Mouse (Mus musculus) limb, embryonic 15.5 days (tissue): ENCODE results near the gene Ric3. TPM values are rescaled to one million over a fixed set of nuclear protein-coding genes. Genes with fewer than 3 reads are reported as not detected.

Experiments
- ATAC-seq: fragments of 200-750 bp; cut with Nextera tagmentation; 2 replicates; pipeline ENCODE4 v1.8.0; 2017; ENCODE audit warnings: low read depth, moderate TSS enrichment; ENCODE audit not compliant: insufficient number of reproducible peaks, low FRiP score, low TSS enrichment
- H3K27ac ChIP-seq: fragments of 300-500 bp; sonication (generic); 2 replicates; pipeline ENCODE4 v1.5.1; 2015; ENCODE audit warnings: moderate library complexity, mild to moderate bottlenecking, inconsistent platforms
- H3K27me3 ChIP-seq: fragments of 300-500 bp; sonication (generic); 2 replicates; pipeline ENCODE4 v1.6.1; 2015; ENCODE audit warnings: inconsistent platforms
- H3K36me3 ChIP-seq: fragments of 300-500 bp; sonication (generic); 2 replicates; pipeline ENCODE4 v1.6.1; 2015; ENCODE audit warnings: inconsistent platforms
- H3K4me1 ChIP-seq: fragments of 300-500 bp; sonication (generic); 2 replicates; pipeline ENCODE4 v1.6.1; 2015; ENCODE audit warnings: inconsistent platforms
- H3K4me2 ChIP-seq: fragments of 300-500 bp; sonication (generic); 2 replicates; pipeline ENCODE4 v1.6.1; 2015; ENCODE audit warnings: mild to moderate bottlenecking, inconsistent platforms
- H3K4me3 ChIP-seq: fragments of 300-500 bp; sonication (generic); 2 replicates; pipeline ENCODE4 v1.5.1; 2015; ENCODE audit warnings: mild to moderate bottlenecking, inconsistent platforms
- H3K9ac ChIP-seq: fragments of 300-500 bp; sonication (generic); 2 replicates; pipeline ENCODE4 v1.6.1; 2015; ENCODE audit warnings: inconsistent platforms
- H3K9me3 ChIP-seq: fragments of 300-500 bp; sonication (generic); 2 replicates; pipeline ENCODE4 v1.6.1; 2016; ENCODE audit warnings: inconsistent platforms
- WGBS: fragments of 180-500 bp; shearing (Covaris S2); methylation state at CpG from one replicate; pipeline ENCODE4 v1.1.7; 2015; 5-methylcytosine and 5-hydroxymethylcytosine counted together
- polyA plus RNA-seq: library from polyadenylated mRNA; unstranded; fragments of >200 nt; fragmentation: Nextera tagmentation; extraction: Ambion mirVana; gene quantifications from 2 replicates; pipeline ENCODE4 v1.2.1, GENCODE M21; 2015

Ric3 gene
- polyA plus RNA-seq, 1 experiment from 2014 or later = 1.8 TPM

- H3K9me3 ChIP-seq = no peaks in the 10 kb centered on the region
- no peaks in the 10 kb centered on the region for H3K4me1 ChIP-seq
- H3K27me3 ChIP-seq = no peaks in the 10 kb centered on the region
- no peak overlapping the region for H3K4me2 ChIP-seq
- ATAC-seq = no peak
- H3K9ac ChIP-seq = no peak overlapping the region
- 42% methylated on average over 1 of the region's 1 CpGs for WGBS
- H3K36me3 ChIP-seq = no peaks in the 10 kb centered on the region
- no peak overlapping the region for H3K4me3 ChIP-seq
- no peak overlapping the region for H3K27ac ChIP-seq
Measured at GRCm38 (mm10) chr7:109038987-109039386, 44.1 kb downstream of the Ric3 start.

- H3K36me3 ChIP-seq = no peaks in the 10 kb centered on the region
- no peak overlapping the region for H3K9ac ChIP-seq
- ATAC-seq = no peak
- no peaks in the 10 kb centered on the region for H3K9me3 ChIP-seq
- no peak overlapping the region for H3K27ac ChIP-seq
- H3K4me2 ChIP-seq = no peak overlapping the region
- H3K4me1 ChIP-seq = no peaks in the 10 kb centered on the region
- no peaks in the 10 kb centered on the region for H3K27me3 ChIP-seq
- 77% methylated on average over 8 of the region's 8 CpGs for WGBS
- no peak overlapping the region for H3K4me3 ChIP-seq
Measured at GRCm38 (mm10) chr7:109038121-109038735, 44.9 kb downstream of the Ric3 start.

- H3K4me1 ChIP-seq = no peaks in the 10 kb centered on the region
- no peak overlapping the region for H3K9ac ChIP-seq
- H3K4me3 ChIP-seq = no peak overlapping the region
- no peak for ATAC-seq
- 79% methylated on average over 2 of the region's 2 CpGs for WGBS
- no peaks in the 10 kb centered on the region for H3K27me3 ChIP-seq
- H3K4me2 ChIP-seq = no peak overlapping the region
- H3K36me3 ChIP-seq = no peaks in the 10 kb centered on the region
- H3K27ac ChIP-seq = no peak overlapping the region
- no peaks in the 10 kb centered on the region for H3K9me3 ChIP-seq
Measured at GRCm38 (mm10) chr7:109032054-109032453, 51.1 kb downstream of the Ric3 start.

- Histone ChIP-seq H3K36me3 (no peaks in the 10 kb centered on the region), H3K9ac (no peak overlapping the region), H3K27ac (no peak overlapping the region), H3K27me3 (no peaks in the 10 kb centered on the region), H3K4me1 (no peaks in the 10 kb centered on the region), H3K4me2 (no peak overlapping the region), H3K9me3 (no peaks in the 10 kb centered on the region), H3K4me3 (no peak overlapping the region)
- WGBS = 81% methylated on average over 3 of the region's 3 CpGs
- ATAC-seq = no peak
Measured at GRCm38 (mm10) chr7:109031331-109031730, 51.8 kb downstream of the Ric3 start.

- no peak overlapping the region for H3K27ac ChIP-seq
- H3K4me2 ChIP-seq = no peak overlapping the region
- no peaks in the 10 kb centered on the region for H3K4me1 ChIP-seq
- H3K27me3 ChIP-seq = no peaks in the 10 kb centered on the region
- no peak overlapping the region for H3K9ac ChIP-seq
- ATAC-seq = no peak
- no peak overlapping the region for H3K4me3 ChIP-seq
- no peaks in the 10 kb centered on the region for H3K9me3 ChIP-seq
- no peaks in the 10 kb centered on the region for H3K36me3 ChIP-seq
- WGBS = 88% methylated on average over 6 of the region's 6 CpGs
Measured at GRCm38 (mm10) chr7:109029961-109030465, 53.1 kb downstream of the Ric3 start.

- WGBS = 29% methylated on average over 6 of the region's 6 CpGs
- no peak for ATAC-seq
Measured at GRCm38 (mm10) chr7:109028204-109028603, 54.9 kb downstream of the Ric3 start.

GRCm38 (mm10) chr7:109027721-109028120 is 55.4 kb downstream of the Ric3 start:
- no peak overlapping the region for H3K27ac ChIP-seq
- H3K4me1 ChIP-seq = no peaks in the 10 kb centered on the region
- H3K27me3 ChIP-seq = no peaks in the 10 kb centered on the region
- no peak overlapping the region for H3K4me3 ChIP-seq
- no peaks in the 10 kb centered on the region for H3K9me3 ChIP-seq
- ATAC-seq = no peak
- H3K36me3 ChIP-seq = no peaks in the 10 kb centered on the region
- no peak overlapping the region for H3K9ac ChIP-seq
- H3K4me2 ChIP-seq = no peak overlapping the region
- 94% methylated on average over 7 of the region's 7 CpGs for WGBS

More at GRCm38 (mm10) chr7:109028204-109028603, 54.9 kb downstream of the Ric3 start:
- Histone ChIP-seq H3K4me3 (no peak overlapping the region), H3K9ac (no peak overlapping the region), H3K27ac (no peak overlapping the region), H3K36me3 (no peaks in the 10 kb centered on the region), H3K27me3 (no peaks in the 10 kb centered on the region), H3K9me3 (no peaks in the 10 kb centered on the region), H3K4me2 (no peak overlapping the region), H3K4me1 (no peaks in the 10 kb centered on the region)

- 76% methylated on average over 9 of the region's 9 CpGs for WGBS
- no peaks in the 10 kb centered on the region for H3K36me3 ChIP-seq
- ATAC-seq = no peak
- H3K9me3 ChIP-seq = no peaks in the 10 kb centered on the region
- H3K4me2 ChIP-seq = no peak overlapping the region
- H3K27ac ChIP-seq = no peak overlapping the region
- H3K4me3 ChIP-seq = no peak overlapping the region
- no peak overlapping the region for H3K9ac ChIP-seq
- H3K27me3 ChIP-seq = no peaks in the 10 kb centered on the region
- H3K4me1 ChIP-seq = no peaks in the 10 kb centered on the region
Measured at GRCm38 (mm10) chr7:109026976-109027375, 56.2 kb downstream of the Ric3 start.

- Histone ChIP-seq H3K4me1 (no peaks in the 10 kb centered on the region), H3K4me3 (no peak overlapping the region), H3K9ac (no peak overlapping the region), H3K36me3 (no peaks in the 10 kb centered on the region), H3K9me3 (no peaks in the 10 kb centered on the region), H3K27me3 (no peaks in the 10 kb centered on the region), H3K27ac (no peak overlapping the region), H3K4me2 (no peak overlapping the region)
- no peak for ATAC-seq
- WGBS = 85% methylated on average over 7 of the region's 7 CpGs
Measured at GRCm38 (mm10) chr7:109025743-109026142, 57.4 kb downstream of the Ric3 start.

- Histone ChIP-seq H3K27me3 (no peaks in the 10 kb centered on the region), H3K27ac (no peak overlapping the region), H3K36me3 (no peaks in the 10 kb centered on the region), H3K4me3 (no peak overlapping the region), H3K4me1 (no peaks in the 10 kb centered on the region), H3K9ac (no peak overlapping the region), H3K9me3 (no peaks in the 10 kb centered on the region), H3K4me2 (no peak overlapping the region)
- no peak for ATAC-seq
- WGBS = 12% methylated on average over 3 of the region's 3 CpGs
Measured at GRCm38 (mm10) chr7:109021428-109021827, 61.7 kb downstream of the Ric3 start.

- H3K4me1 ChIP-seq = no peaks in the 10 kb centered on the region
- no peak for ATAC-seq
- 89% methylated on average over 7 of the region's 7 CpGs for WGBS
Measured at GRCm38 (mm10) chr7:109019243-109019642, 63.9 kb downstream of the Ric3 start.

GRCm38 (mm10) chr7:109016378-109016923 is 66.7 kb downstream of the Ric3 start:
- Histone ChIP-seq H3K4me3 (no peak overlapping the region), H3K4me2 (no peak overlapping the region), H3K27ac (no peak overlapping the region), H3K36me3 (no peaks in the 10 kb centered on the region), H3K9ac (no peak overlapping the region), H3K9me3 (no peaks in the 10 kb centered on the region), H3K4me1 (no peaks in the 10 kb centered on the region), H3K27me3 (peaks cover 18% of the 10 kb centered on the region)
- no peak for ATAC-seq
- 30% methylated on average over 5 of the region's 5 CpGs for WGBS

More at GRCm38 (mm10) chr7:109019243-109019642, 63.9 kb downstream of the Ric3 start:
- H3K9me3 ChIP-seq = no peaks in the 10 kb centered on the region
- no peak overlapping the region for H3K27ac ChIP-seq
- no peaks in the 10 kb centered on the region for H3K27me3 ChIP-seq
- H3K36me3 ChIP-seq = no peaks in the 10 kb centered on the region
- no peak overlapping the region for H3K9ac ChIP-seq
- H3K4me2 ChIP-seq = no peak overlapping the region
- no peak overlapping the region for H3K4me3 ChIP-seq
